Mouse (Mus musculus) cerebellum, adult 2 months (tissue): ENCODE results near the gene Fads3. TPM values are rescaled to one million over a fixed set of nuclear protein-coding genes. Genes with fewer than 3 reads are reported as not detected.

ENCODE experiments used
- DNase-seq, 2 experiments: peaks; one replicate each; pipeline ENCODE4 v3.0.0; 2021
- H3K27ac ChIP-seq: fragments of 200-500 bp; 2 replicates; pipeline ENCODE4 v1.5.1; 2012; ENCODE audit warnings: low read length, control low read depth, inconsistent platforms; ENCODE audit not compliant: insufficient read depth
- H3K27me3 ChIP-seq: fragments of 200-500 bp; 2 replicates; pipeline ENCODE4 v1.6.1; 2012; ENCODE audit warnings: inconsistent platforms, mild to moderate bottlenecking, low read length, moderate library complexity; ENCODE audit not compliant: control insufficient read depth, insufficient read depth
- H3K4me1 ChIP-seq: fragments of 200-500 bp; 2 replicates; pipeline ENCODE4 v1.6.1; 2011; ENCODE audit warnings: low read length; ENCODE audit not compliant: control insufficient read depth, insufficient read depth
- H3K4me3 ChIP-seq: fragments of 200-500 bp; replicated peaks from 2 replicates; pipeline ENCODE3; 2011; ENCODE audit warnings: mild to moderate bottlenecking, low read depth, low read length, control low read depth; ENCODE audit not compliant: insufficient read depth
- CTCF ChIP-seq: fragments of 200-500 bp; IDR thresholded peaks from 2 replicates; pipeline ENCODE4 v1.5.1; 2011; ENCODE audit warnings: low read depth, mild to moderate bottlenecking, control low read depth, low read length, moderate library complexity, borderline replicate concordance; ENCODE audit not compliant: insufficient read depth
- POLR2A ChIP-seq: fragments of 200-500 bp; IDR thresholded peaks from 2 replicates; pipeline ENCODE4 v1.6.1; 2011; ENCODE audit warnings: low read length, control low read depth, borderline replicate concordance; ENCODE audit not compliant: insufficient read depth
- WGBS: fragments of 180-500 bp; shearing (Covaris S2); methylation state at CpG from one replicate; pipeline ENCODE4 v1.1.7; 2018; 5-methylcytosine and 5-hydroxymethylcytosine counted together
- polyA plus RNA-seq: library from polyadenylated mRNA; depleted of rRNA; stranded (reverse); fragments of >200 nt; gene quantifications from 2 replicates; pipeline ENCODE4 v1.2.3, GENCODE M21; 2012

The Fads3 gene
- polyA plus RNA-seq, 1 experiment: 30.9 TPM

- 55% methylated on average over 11 of the region's 11 CpGs for WGBS
- no peak overlapping the region for H3K4me3 ChIP-seq
- no peaks in the 10 kb centered on the region for H3K4me1 ChIP-seq
- no peak for DNase-seq
- TF ChIP-seq CTCF (no peak), POLR2A (no peak)
- no peak overlapping the region for H3K27ac ChIP-seq
- no peaks in the 10 kb centered on the region for H3K27me3 ChIP-seq
These were observed 16.4 kb downstream of the Fads3 start for GRCm38 (mm10) chr19:10057486-10058351.

DNA sequence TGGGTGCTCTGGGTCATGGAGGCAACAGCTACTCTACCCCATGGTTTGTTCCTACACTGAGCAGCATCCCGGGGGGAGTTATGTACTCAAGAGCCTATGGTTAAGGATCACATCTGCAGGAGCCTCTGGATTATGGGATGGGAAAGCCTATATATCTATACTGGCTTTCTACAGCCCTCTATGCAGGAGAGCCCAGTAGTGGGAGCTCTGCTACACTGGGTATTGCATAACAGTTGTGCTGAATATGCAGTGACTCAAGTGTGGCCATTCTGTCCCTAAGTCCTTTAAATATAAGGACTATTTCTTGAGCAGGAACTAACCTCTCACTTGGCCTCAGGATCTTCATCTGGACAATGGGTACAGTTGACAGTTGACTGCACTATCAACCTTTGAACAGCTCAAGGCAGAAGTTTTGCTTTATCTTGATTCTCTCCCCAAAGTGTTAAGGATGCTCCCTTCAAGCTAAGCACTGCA is 17.0 kb downstream of the Fads3 start:
- no peak overlapping the region for H3K27ac ChIP-seq
- no peak overlapping the region for H3K4me3 ChIP-seq
- H3K4me1 ChIP-seq: no peaks in the 10 kb centered on the region
- H3K27me3 ChIP-seq: no peaks in the 10 kb centered on the region
- WGBS: 85% methylated on average over 1 of the region's 1 CpGs
- TF ChIP-seq CTCF: no peak
- no peak for TF ChIP-seq POLR2A
- DNase-seq: no peak

DNA sequence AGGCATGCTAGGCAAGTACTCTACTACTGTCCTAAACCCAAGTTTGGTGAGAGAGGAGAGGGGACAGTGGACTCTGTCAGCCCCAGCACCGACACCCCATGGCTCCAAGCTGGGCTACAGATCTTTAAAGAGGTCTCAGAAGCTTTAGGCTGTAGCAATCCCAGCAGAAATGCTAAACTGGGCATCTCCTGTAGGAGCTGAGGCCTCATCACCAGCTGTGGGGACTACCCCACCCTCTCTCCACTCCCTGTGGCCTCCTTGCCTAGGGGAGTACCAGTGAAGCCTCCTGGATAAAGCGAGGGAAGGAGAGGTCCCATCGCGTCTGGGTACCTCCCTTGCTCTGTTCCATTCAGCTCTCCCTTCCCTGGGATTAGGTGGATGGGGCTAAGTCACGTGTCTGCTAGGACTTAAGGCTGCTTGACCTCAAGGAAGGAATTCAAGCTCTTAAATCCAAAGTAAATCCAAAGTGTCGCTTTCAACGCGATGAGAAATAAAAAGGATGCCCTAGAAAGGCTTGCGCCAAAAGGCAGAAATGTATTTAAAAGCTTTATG is 17.6 kb downstream of the Fads3 start:
- 66% methylated on average over 9 of the region's 9 CpGs for WGBS
- TF ChIP-seq POLR2A: no peak
- TF ChIP-seq CTCF: no peak
- Histone ChIP-seq H3K4me3 (no peak overlapping the region), H3K27ac (no peak overlapping the region), H3K27me3 (no peaks in the 10 kb centered on the region), H3K4me1 (no peaks in the 10 kb centered on the region)
- DNase-seq: no peak

DNA sequence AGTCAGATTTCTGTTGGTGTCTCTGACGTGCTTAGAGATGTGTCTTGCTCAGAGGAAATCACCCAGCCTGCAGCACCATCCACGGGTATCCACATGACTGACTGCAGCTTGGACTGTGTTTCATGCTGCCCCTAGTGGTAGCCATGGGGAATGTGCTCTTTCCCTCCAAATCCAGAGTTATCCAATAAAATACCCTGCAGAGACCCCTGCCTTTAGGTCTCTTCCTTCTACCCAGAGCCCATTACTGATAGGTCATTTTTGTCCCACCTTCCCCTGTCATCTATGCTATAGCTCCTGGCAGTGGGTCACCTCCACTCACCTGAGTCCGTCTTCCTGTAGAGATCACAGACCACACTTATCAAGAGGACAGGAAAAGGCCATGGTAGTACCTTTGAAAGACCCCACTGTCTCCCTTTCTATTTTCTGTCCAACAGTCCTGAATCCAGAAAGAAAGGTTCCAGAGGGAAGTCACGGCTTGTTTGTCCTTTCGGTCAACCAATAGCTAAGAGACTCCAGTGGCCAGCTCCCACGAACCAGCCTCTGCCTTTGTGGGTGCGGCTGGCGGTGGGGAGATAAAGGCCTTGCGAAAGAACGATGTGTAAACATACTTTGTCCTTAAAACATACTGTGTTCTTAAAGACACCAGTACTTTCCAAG is 18.7 kb downstream of the Fads3 start:
- H3K27ac ChIP-seq: no peak overlapping the region
- peak; percentile 35 to 45 for DNase-seq
- WGBS: 65% methylated on average over 10 of the region's 10 CpGs

GRCm38 (mm10) chr19:10060783-10061590 is 19.6 kb downstream of the Fads3 start:
- TF ChIP-seq POLR2A (no peak), CTCF (no peak)
- no peak for DNase-seq
- H3K4me3 ChIP-seq: no peak overlapping the region
- no peaks in the 10 kb centered on the region for H3K4me1 ChIP-seq
- no peaks in the 10 kb centered on the region for H3K27me3 ChIP-seq
- WGBS: 49% methylated on average over 8 of the region's 8 CpGs
- H3K27ac ChIP-seq: no peak overlapping the region

More for the DNA sequence above, 18.7 kb downstream of the Fads3 start:
- TF ChIP-seq POLR2A (no peak), CTCF (peak; percentile 87)
- H3K4me3 ChIP-seq: no peak overlapping the region
- H3K4me1 ChIP-seq: no peaks in the 10 kb centered on the region
- H3K27me3 ChIP-seq: no peaks in the 10 kb centered on the region

- Histone ChIP-seq H3K4me3 (no peak overlapping the region), H3K4me1 (no peaks in the 10 kb centered on the region), H3K27ac (no peak overlapping the region), H3K27me3 (no peaks in the 10 kb centered on the region)
- 89% methylated on average over 2 of the region's 2 CpGs for WGBS
- TF ChIP-seq CTCF (no peak), POLR2A (no peak)
- DNase-seq: no peak
These were observed 20.3 kb downstream of the Fads3 start for GRCm38 (mm10) chr19:10061624-10062023.

- 92% methylated on average over 8 of the region's 8 CpGs for WGBS
These were observed 20.9 kb downstream of the Fads3 start for GRCm38 (mm10) chr19:10062292-10062691.

DNA sequence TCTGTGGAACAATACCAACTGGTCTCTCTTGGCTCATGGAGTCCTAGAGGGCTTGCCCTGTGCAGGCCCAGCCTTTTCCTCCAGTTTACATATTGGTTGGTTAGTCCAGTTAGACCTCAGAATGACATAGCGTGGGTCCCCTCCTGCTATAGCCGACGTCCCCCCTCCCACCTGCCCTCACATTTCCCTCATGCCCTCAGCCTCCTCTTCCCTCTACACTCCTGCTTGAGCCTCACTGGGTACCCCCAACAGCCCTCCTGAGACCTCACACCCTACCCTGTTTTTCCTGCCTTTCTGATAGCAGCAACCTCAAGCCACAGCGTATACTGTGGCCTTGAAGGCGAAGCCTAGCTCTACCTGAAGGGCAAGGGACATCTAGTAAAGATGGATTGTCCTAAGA is 21.5 kb downstream of the Fads3 start:
- TF ChIP-seq CTCF (no peak), POLR2A (no peak)
- H3K4me3 ChIP-seq: no peak overlapping the region
- H3K27ac ChIP-seq: no peak overlapping the region
- no peaks in the 10 kb centered on the region for H3K27me3 ChIP-seq
- 0 out of 2 replicates have a peak, but pooled peaks cover 3% of the 10 kb centered on the region for H3K4me1 ChIP-seq
- DNase-seq: no peak
- 93% methylated on average over 5 of the region's 5 CpGs for WGBS

More at GRCm38 (mm10) chr19:10062292-10062691, 20.9 kb downstream of the Fads3 start:
- Histone ChIP-seq H3K4me1 (no peaks in the 10 kb centered on the region), H3K27me3 (no peaks in the 10 kb centered on the region), H3K4me3 (no peak overlapping the region), H3K27ac (no peak overlapping the region)
- no peak for TF ChIP-seq POLR2A
- TF ChIP-seq CTCF: no peak
- no peak for DNase-seq
